Mouse (Mus musculus): Measurements from ENCODE around the gene Pfn1.

Gene Pfn1

GRCm38 (mm10) chr11:70643051-70643450 is 11.4 kb downstream of the Pfn1 start:
- ATAC-seq (ENCODE audit: insufficient number of reproducible peaks, low FRiP score, low TSS enrichment): no peak

DNA sequence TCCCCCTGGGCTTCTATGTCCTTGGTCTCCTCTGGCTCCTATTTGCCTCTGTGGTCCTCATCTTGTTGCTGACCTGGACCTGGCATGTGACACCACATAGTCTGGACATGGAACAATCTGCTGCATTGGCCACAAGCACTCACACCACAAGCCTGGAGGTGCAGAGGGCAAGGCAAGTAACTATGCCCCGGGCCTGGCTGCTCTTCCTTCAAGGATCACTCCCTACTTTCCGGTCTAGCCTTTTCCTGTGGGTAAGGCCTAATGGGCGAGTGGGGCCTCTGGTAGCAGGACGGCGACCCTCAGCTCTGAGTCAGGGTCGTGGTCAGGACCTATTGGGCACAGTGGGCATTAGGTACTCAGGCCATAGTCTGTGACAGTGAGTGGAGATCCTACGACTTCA is 13.2 kb downstream of the Pfn1 start:
- ATAC-seq (ENCODE audit: insufficient number of reproducible peaks, low FRiP score, low TSS enrichment): no peak

DNA sequence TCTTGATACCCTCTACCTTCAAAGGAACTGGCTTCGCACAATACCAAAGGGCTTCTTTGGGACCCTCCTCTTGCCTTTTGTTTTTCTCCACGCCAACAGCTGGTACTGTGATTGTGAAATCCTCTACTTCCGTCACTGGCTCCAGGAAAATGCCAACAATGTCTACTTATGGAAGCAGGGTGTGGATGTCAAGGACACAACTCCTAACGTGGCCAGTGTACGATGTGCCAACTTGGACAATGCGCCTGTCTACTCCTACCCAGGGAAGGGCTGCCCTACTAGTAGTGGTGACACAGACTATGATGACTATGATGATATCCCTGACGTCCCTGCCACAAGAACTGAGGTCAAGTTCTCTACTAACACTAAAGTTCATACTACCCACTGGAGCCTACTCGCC is 14.5 kb downstream of the Pfn1 start:
- no peak for ATAC-seq (ENCODE audit: insufficient number of reproducible peaks, low FRiP score, low TSS enrichment)

DNA sequence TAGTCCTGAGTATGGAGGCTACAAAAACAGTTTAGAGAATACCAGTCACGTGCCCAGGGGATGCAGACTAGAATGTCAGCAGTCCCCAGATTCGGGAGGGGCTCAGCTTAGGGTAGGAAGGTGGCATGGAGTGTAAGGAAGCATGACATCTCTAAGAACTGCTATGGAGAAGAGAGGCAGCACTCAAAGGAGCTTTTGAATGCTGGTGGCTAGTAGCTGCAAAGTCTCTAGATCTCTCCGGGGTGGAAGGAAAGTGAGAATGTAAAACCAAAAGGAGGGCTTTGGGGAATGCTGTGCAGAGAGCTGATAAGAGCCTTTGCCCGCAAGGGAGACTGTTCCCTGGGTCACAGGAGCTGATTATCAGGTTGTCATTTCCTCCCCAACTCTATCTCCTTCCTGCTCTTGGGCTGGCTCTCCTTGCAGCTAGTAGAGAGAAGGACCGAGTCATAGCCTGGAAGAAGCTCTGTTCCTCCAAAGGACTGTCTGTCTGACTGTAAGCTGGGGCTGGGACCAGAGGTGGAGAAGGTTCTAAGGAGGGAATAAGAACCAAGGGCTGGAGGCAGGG is 15.6 kb downstream of the Pfn1 start, which contains the start of gene Gp1ba:
Gene Gp1ba (plus strand): TSS at position 409 of the 565 bp plus-strand sequence.
- ATAC-seq (ENCODE audit: insufficient number of reproducible peaks, low FRiP score, low TSS enrichment): no peak

- no peak for ATAC-seq (ENCODE audit: insufficient number of reproducible peaks, low FRiP score, low TSS enrichment)
Measured at GRCm38 (mm10) chr11:70638293-70638692, 16.2 kb downstream of the Pfn1 start.

DNA sequence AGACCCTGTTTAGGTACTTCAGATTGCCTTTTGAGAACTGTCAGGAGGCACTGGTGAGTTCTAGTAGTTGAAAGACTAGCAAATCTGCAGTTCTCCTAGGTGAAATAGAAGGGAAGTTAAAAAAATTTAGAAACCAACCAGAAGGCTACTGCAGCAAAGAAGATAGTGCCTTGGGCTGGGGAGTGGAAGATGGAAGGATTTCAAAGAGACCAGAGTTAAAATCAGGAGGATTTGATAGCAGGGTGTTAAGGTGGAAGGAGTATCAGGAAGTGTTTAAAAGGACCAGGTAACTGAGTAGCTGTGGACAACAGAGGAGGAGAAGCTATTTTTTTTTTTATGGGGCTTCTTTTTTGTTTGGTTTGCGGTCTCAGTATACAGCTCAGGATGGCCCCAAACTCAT is 16.7 kb downstream of the Pfn1 start:
- ATAC-seq (ENCODE audit: insufficient number of reproducible peaks, low FRiP score, low TSS enrichment): no peak

- no peak for ATAC-seq (ENCODE audit: insufficient number of reproducible peaks, low FRiP score, low TSS enrichment)
Measured at GRCm38 (mm10) chr11:70635601-70636000, 18.8 kb downstream of the Pfn1 start.

DNA sequence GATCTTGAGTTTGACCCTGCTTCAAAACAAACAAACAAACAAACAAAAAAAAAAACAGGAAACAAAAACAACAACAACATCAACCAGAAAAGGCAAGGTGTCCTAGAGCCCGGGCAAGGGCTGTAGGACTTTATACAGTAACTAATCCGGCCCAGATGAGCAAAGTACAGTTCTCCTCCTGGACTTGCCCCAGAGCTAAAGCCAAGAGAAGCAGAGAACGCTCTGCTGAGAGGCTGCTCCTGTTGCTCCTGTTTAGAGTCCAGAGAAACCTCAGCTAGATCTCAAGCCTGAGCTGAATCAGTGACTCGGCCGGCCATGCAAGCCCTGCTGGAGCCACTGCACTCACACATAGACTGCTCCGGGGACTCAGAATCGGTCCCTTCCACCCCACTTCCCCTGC is 24.3 kb downstream of the Pfn1 start:
- no peak for ATAC-seq (ENCODE audit: insufficient number of reproducible peaks, low FRiP score, low TSS enrichment)

GRCm38 (mm10) chr11:70629557-70629956 is 24.9 kb downstream of the Pfn1 start:
- no peak for ATAC-seq (ENCODE audit: insufficient number of reproducible peaks, low FRiP score, low TSS enrichment)

DNA sequence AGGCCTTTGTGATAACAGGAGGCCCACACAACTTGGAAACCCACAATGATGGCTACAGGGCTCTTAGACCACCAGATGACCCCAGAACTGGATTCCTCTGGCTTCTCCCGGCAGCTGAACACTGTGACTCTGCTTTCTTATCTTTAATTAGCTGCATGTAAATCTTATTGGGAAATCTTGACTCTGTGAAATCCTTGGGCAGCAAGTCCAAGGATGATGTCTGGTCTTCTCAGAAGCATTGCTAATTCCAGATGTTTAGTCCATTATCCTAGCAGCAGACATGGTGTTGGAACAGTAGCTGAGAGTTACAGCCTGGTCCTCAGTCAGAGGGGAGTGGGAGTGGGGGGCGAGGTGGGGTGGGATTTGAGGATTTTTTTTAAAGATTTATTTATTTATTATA is 26.0 kb downstream of the Pfn1 start:
- ATAC-seq (ENCODE audit: insufficient number of reproducible peaks, low FRiP score, low TSS enrichment): no peak

- ATAC-seq (ENCODE audit: insufficient number of reproducible peaks, low FRiP score, low TSS enrichment): no peak
Measured at GRCm38 (mm10) chr11:70626877-70627276, 27.6 kb downstream of the Pfn1 start.

- no peak for ATAC-seq (ENCODE audit: insufficient number of reproducible peaks, low FRiP score, low TSS enrichment)
Measured at GRCm38 (mm10) chr11:70625473-70625872, 29.0 kb downstream of the Pfn1 start.

- no peak for ATAC-seq (ENCODE audit: insufficient number of reproducible peaks, low FRiP score, low TSS enrichment)
Measured at GRCm38 (mm10) chr11:70623053-70623742, 31.2 kb downstream of the Pfn1 start.

GRCm38 (mm10) chr11:70621972-70622814 is 32.3 kb downstream of the Pfn1 start:
- no peak for ATAC-seq (ENCODE audit: insufficient number of reproducible peaks, low FRiP score, low TSS enrichment)

DNA sequence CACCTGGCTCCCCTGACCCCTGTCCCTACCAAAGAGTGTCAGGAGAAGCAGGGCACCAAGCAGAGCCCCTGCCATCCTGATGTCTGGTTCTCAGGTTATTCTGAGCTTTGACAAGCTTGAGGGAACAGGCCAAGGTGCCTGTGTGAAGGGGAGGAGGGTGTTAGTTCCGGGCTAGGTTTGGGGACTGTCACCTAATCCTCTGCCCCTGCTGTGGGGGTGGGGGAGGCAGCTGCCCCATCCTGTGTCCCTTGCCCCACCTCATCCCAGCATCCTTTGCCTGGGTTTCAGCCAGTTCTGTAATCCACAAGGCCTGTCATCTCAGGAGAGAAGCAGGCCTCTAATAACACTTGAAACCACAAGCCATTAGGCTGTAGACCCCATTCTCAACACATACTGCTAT is 35.3 kb downstream of the Pfn1 start, which contains the start of gene Chrne:
Gene Chrne (minus strand): TSS at position 116 of the 400 bp plus-strand sequence.
- ATAC-seq (ENCODE audit: insufficient number of reproducible peaks, low FRiP score, low TSS enrichment): no peak

DNA sequence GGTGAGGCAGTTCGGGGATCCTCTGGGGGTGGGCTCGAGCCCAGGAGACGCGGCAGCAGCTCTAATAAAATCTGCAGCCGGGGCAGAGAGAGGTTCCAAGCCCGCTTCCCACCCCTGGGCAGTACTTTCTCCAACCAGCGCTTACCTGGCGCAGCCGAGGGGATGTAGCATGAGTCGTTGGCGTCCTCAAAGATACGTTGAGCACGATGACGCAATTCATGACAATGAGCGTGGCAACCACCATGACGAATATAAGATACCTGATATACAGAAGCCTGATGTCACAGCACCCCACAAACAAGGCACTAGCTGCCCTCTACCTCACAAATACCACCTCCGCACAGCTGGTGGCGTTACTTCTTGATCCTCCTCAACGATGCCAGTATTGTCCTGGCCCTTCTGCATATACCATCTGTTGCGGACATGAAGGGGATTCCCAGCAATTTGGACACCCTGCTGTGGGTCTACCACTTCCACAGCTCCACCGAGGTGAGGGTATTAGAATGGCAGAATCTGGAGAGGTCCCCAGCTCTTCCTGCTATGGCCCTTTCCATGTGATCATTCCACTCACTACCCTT is 38.8 kb downstream of the Pfn1 start, which contains the start of gene 4930544D05Rik:
Gene 4930544D05Rik (plus strand): TSS at position 333 of the 578 bp plus-strand sequence.
- no peak for ATAC-seq (ENCODE audit: insufficient number of reproducible peaks, low FRiP score, low TSS enrichment)

- ATAC-seq (ENCODE audit: insufficient number of reproducible peaks, low FRiP score, low TSS enrichment): peak; percentile 58; the same call in 1 of the 2 replicates
Measured at GRCm38 (mm10) chr11:70615074-70615473, 39.4 kb downstream of the Pfn1 start.

GRCm38 (mm10) chr11:70612505-70612904 is 41.9 kb downstream of the Pfn1 start:
- ATAC-seq (ENCODE audit: insufficient number of reproducible peaks, low FRiP score, low TSS enrichment): no peak

GRCm38 (mm10) chr11:70610752-70611151 is 43.7 kb downstream of the Pfn1 start:
- no peak for ATAC-seq (ENCODE audit: insufficient number of reproducible peaks, low FRiP score, low TSS enrichment)

DNA sequence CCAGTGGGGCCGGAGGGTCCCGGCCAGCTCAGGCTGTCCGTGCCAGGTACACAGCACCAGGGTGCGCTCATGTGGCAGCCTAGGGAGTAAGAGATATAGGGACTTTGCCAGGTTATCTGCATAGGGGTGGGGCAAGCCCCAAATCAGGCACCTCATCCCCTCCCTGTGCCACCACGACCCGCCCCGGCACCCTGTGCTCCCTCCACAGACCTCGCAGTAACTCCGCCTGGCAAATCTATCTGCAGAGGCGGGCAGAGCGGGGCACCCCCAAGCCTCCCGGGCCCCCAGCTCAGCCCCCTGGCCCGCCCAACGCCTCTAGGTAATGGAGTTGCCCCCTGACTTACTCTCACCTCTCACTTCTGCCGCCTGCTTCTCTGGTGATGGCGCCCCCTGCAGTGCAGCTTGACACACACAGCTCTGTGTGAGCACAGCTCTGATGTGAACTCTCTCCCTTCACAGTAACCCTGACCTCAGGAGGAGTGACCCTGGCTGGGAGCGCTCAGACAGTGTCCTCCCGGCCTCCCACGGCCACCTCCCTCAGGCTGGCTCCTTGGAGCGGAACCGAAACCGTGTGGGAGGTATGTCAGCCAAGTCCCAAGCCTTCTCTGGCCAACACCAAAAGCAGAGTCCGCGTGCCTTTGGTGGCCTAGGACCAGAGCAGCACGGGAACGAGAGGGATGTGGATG is 45.9 kb downstream of the Pfn1 start:
- ATAC-seq (ENCODE audit: insufficient number of reproducible peaks, low FRiP score, low TSS enrichment): no peak

Measured in cerebellum, adult (tissue).